Mouse (Mus musculus): ENCODE data around the gene Pip5k1b. TPM values are rescaled to one million over a fixed set of nuclear protein-coding genes. Genes with fewer than 3 reads are reported as not detected.

Pip5k1b gene
- total and polyA plus RNA-seq, 3 experiments = 14.6 to 23.1 (median 22.2) TPM

GRCm38 (mm10) chr19:24476929-24477882 lies 78.5 kb downstream of the Pip5k1b start, which contains the start of gene Fam122a:
TSS of gene Fam122a (minus strand) at chr19:24477356.
- no peaks in the 10 kb centered on the region for H3K27me3 ChIP-seq (ENCODE audit: control insufficient read depth, insufficient read depth, low read length)
- peaks cover 4% of the 10 kb centered on the region for H3K4me1 ChIP-seq (ENCODE audit: control insufficient read depth, insufficient read depth, low read length)
- H3K36me3 ChIP-seq (ENCODE audit: control insufficient read depth, insufficient read depth, low read length) = 0 out of 2 replicates have a peak, but pooled peaks cover 4% of the 10 kb centered on the region
- WGBS = 1% methylated on average over 91 of the region's 92 CpGs
- peak within 1 kb of the TSS; percentile 87 for H3K4me3 ChIP-seq
- no peaks in the 10 kb centered on the region for H3K79me2 ChIP-seq (replicated peaks; ENCODE audit: control insufficient read depth, insufficient read depth, low read length)
- DNase-seq = peak; percentile 94 to 96
- peak within 1 kb of the TSS; percentile 79 for H3K9ac ChIP-seq (ENCODE audit: low read depth, low read length)
- intact Hi-C loops (cut with DNase I) = loop anchor here (1.0 to 5.0 kb wide), 4 partner anchors 79 to 720 kb away; partner anchors contain the start of genes Apba1 and Fxn
- TF ChIP-seq CTCF (IDR thresholded peaks at IDR 0.05) (peak; percentile 48), EP300 (IDR thresholded peaks at IDR 0.05; ENCODE audit: insufficient read depth, low read depth, low read length) (no peak), POLR2A (IDR thresholded peaks at IDR 0.05; ENCODE audit: insufficient read depth, low read depth, low read length) (peak; percentile 83)
- peak within 1 kb of the TSS; percentile 94 for H3K27ac ChIP-seq

- H3K4me3 ChIP-seq = peak overlapping the region; percentile 87
- H3K79me2 ChIP-seq (replicated peaks; ENCODE audit: control insufficient read depth, insufficient read depth, low read length) = peaks cover 1% of the 10 kb centered on the region; the same call in 1 of the 2 replicates
- no peak for TF ChIP-seq CTCF (IDR thresholded peaks at IDR 0.05)
- TF ChIP-seq POLR2A (IDR thresholded peaks at IDR 0.05; ENCODE audit: insufficient read depth, low read depth, low read length) = no peak
- no peak for TF ChIP-seq EP300 (IDR thresholded peaks at IDR 0.05; ENCODE audit: insufficient read depth, low read depth, low read length)
- under 1% methylated on average over 11 of the region's 11 CpGs for WGBS
- H3K27me3 ChIP-seq (ENCODE audit: control insufficient read depth, insufficient read depth, low read length) = no peaks in the 10 kb centered on the region
- H3K27ac ChIP-seq = peak overlapping the region; percentile 94
- DNase-seq = peak in 1 of 2 experiments; percentile 23
- intact Hi-C loops (cut with DNase I) = loop anchor here (5.0 kb wide), 3 partner anchors 174 to 719 kb away; partner anchors contain the start of genes Apba1 and Fxn
- H3K4me1 ChIP-seq (ENCODE audit: control insufficient read depth, insufficient read depth, low read length) = peaks cover 4% of the 10 kb centered on the region
- 0 out of 2 replicates have a peak, but pooled peaks cover 4% of the 10 kb centered on the region for H3K36me3 ChIP-seq (ENCODE audit: control insufficient read depth, insufficient read depth, low read length)
- peak overlapping the region; percentile 79 for H3K9ac ChIP-seq (ENCODE audit: low read depth, low read length)
These were observed 79.2 kb downstream of the Pip5k1b start for GRCm38 (mm10) chr19:24476461-24476860.

GRCm38 (mm10) chr19:24475281-24475680 lies 80.4 kb downstream of the Pip5k1b start:
- Histone ChIP-seq H3K4me1 (ENCODE audit: control insufficient read depth, insufficient read depth, low read length) (peaks cover 4% of the 10 kb centered on the region), H3K36me3 (ENCODE audit: control insufficient read depth, insufficient read depth, low read length) (0 out of 2 replicates have a peak, but pooled peaks cover 4% of the 10 kb centered on the region), H3K9ac (ENCODE audit: low read depth, low read length) (no peak overlapping the region), H3K27ac (no peak overlapping the region), H3K27me3 (ENCODE audit: control insufficient read depth, insufficient read depth, low read length) (no peaks in the 10 kb centered on the region), H3K4me3 (no peak overlapping the region; the same call in 1 of the 2 replicates), H3K79me2 (replicated peaks; ENCODE audit: control insufficient read depth, insufficient read depth, low read length) (peaks cover 2% of the 10 kb centered on the region; the same call in 1 of the 2 replicates)
- intact Hi-C loops (cut with DNase I) = loop anchor here (5.0 kb wide), 3 partner anchors 173 to 718 kb away; partner anchors contain the start of genes Apba1 and Fxn
- TF ChIP-seq CTCF (IDR thresholded peaks at IDR 0.05) (no peak), POLR2A (IDR thresholded peaks at IDR 0.05; ENCODE audit: insufficient read depth, low read depth, low read length) (no peak), EP300 (IDR thresholded peaks at IDR 0.05; ENCODE audit: insufficient read depth, low read depth, low read length) (no peak)
- DNase-seq = no peak
- 51% methylated on average over 6 of the region's 6 CpGs for WGBS

- Histone ChIP-seq H3K9ac (ENCODE audit: low read depth, low read length) (no peak overlapping the region), H3K27ac (no peak overlapping the region), H3K4me1 (ENCODE audit: control insufficient read depth, insufficient read depth, low read length) (peaks cover 3% of the 10 kb centered on the region), H3K36me3 (ENCODE audit: control insufficient read depth, insufficient read depth, low read length) (0 out of 2 replicates have a peak, but pooled peaks cover 4% of the 10 kb centered on the region), H3K27me3 (ENCODE audit: control insufficient read depth, insufficient read depth, low read length) (no peaks in the 10 kb centered on the region), H3K79me2 (replicated peaks; ENCODE audit: control insufficient read depth, insufficient read depth, low read length) (peaks cover 2% of the 10 kb centered on the region; the same call in 1 of the 2 replicates), H3K4me3 (no peak overlapping the region)
- TF ChIP-seq CTCF (IDR thresholded peaks at IDR 0.05) = no peak
- TF ChIP-seq EP300 (IDR thresholded peaks at IDR 0.05; ENCODE audit: insufficient read depth, low read depth, low read length) = no peak
- TF ChIP-seq POLR2A (IDR thresholded peaks at IDR 0.05; ENCODE audit: insufficient read depth, low read depth, low read length) = no peak
- no peak for DNase-seq
- intact Hi-C loops (cut with DNase I) = no loop called here
- WGBS = 89% methylated on average over 5 of the region's 5 CpGs
These were observed 83.2 kb downstream of the Pip5k1b start for GRCm38 (mm10) chr19:24472512-24472911.

GRCm38 (mm10) chr19:24471538-24471937 lies 84.1 kb downstream of the Pip5k1b start:
- TF ChIP-seq EP300 (IDR thresholded peaks at IDR 0.05; ENCODE audit: insufficient read depth, low read depth, low read length) (no peak), CTCF (IDR thresholded peaks at IDR 0.05) (no peak), POLR2A (IDR thresholded peaks at IDR 0.05; ENCODE audit: insufficient read depth, low read depth, low read length) (no peak)
- H3K27me3 ChIP-seq (ENCODE audit: control insufficient read depth, insufficient read depth, low read length) = no peaks in the 10 kb centered on the region

More at GRCm38 (mm10) chr19:24471538-24471937, 84.1 kb downstream of the Pip5k1b start:
- Histone ChIP-seq H3K4me3 (no peak overlapping the region), H3K36me3 (ENCODE audit: control insufficient read depth, insufficient read depth, low read length) (0 out of 2 replicates have a peak, but pooled peaks cover 4% of the 10 kb centered on the region), H3K9ac (ENCODE audit: low read depth, low read length) (no peak overlapping the region), H3K4me1 (ENCODE audit: control insufficient read depth, insufficient read depth, low read length) (peaks cover 3% of the 10 kb centered on the region), H3K79me2 (replicated peaks; ENCODE audit: control insufficient read depth, insufficient read depth, low read length) (peaks cover 2% of the 10 kb centered on the region; the same call in 1 of the 2 replicates), H3K27ac (no peak overlapping the region)
- DNase-seq = no peak
- intact Hi-C loops (cut with DNase I) = no loop called here
- 85% methylated on average over 6 of the region's 6 CpGs for WGBS
